Mouse (Mus musculus) bone marrow macrophage, adult 2 months (primary cell): ENCODE results near the gene Amn.

ENCODE experiments used
- CTCF ChIP-seq: IDR thresholded peaks from 2 replicates; pipeline ENCODE4 v1.5.1; 2012; ENCODE audit warnings: low read depth, mild to moderate bottlenecking, low read length, moderate library complexity
- POLR2A ChIP-seq: IDR thresholded peaks from 2 replicates; pipeline ENCODE4 v1.6.1; 2012; ENCODE audit warnings: mild to moderate bottlenecking, low read depth, low read length, borderline replicate concordance

DNA sequence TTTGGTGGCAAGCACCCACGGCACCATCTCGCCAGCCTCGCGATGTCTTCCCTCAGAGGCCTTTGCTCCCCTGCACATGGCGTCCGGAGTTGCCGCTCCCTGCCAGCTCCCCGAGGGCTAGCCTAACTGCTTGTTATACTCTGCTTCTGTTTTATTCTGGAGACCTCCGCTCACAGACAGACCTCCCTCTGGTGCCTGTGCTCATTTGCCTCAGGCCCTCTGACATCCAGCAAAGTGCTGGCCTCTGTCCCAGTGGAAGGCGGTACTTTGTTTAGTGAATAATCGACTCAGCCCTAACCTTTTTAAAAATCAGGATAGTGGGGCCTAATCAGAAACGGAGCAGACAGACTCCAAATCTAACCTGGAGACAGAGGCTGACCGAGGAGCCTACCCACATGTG lies 50.9 kb downstream of the Amn start:
- TF ChIP-seq CTCF (no peak), POLR2A (no peak)
